Mouse (Mus musculus): ENCODE data around the gene Bahcc1. TPM values are rescaled to one million over a fixed set of nuclear protein-coding genes. Genes with fewer than 3 reads are reported as not detected.
A peak's percentile ranks its signal among the peaks of the same experiment; 100 is the strongest.

Bahcc1 gene
- polyA plus RNA-seq, 1 experiment from 2014 or later: 10.4 TPM

DNA sequence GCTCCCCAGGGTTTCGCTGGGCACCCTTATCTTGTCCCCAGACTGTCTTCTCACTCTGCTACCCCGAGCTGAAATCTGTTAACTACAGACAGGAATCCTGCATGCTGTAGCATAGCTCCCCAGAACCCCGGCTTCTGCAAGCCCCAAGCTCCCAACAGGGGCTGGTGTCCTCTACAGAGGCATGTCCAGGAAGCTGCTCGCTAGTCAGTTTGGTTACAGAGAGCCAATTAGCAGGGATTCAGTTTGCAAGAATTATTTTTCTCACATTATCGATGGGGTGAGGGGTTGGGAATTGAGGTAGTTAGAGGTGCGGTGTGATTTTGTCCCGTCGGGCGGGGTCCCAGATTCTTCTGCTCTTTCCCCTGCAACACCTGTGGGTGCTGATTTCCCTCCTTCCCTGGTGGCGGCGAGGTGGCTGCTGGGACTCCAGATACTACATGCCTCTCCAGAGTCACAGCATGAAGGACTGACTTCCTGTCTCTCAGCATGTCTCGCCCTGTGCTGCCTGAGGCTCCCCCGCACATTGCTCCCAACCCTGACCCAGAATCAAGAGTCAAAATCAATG lies 84.0 kb downstream of the Bahcc1 start:
- peaks cover 33% of the 10 kb centered on the region for H3K4me1 ChIP-seq
- ATAC-seq (ENCODE audit: low FRiP score): peak; percentile 39

DNA sequence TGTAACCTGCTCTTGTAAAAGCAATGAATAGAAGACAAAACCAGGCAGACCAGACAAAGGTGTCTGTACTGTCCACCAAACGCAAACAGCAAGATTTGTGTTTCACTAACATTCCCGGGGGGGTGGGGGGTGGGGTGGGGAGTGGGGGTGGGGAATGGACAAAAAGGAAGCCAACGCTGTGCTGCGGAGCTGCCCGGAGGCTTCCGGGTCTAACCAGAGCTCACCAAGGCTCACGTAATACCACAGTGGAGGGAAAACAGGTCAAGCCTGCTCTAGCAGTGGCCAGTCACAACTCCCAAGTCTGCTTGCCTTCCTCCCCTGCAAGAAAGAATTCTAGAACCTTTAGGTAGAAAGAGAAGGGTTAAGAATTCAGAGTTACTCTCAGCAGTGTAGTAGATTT lies 84.7 kb downstream of the Bahcc1 start:
- H3K9ac ChIP-seq (replicated peaks): peak overlapping the region; percentile 78; the same call in 1 of the 2 replicates
- no peak overlapping the region for H3K4me3 ChIP-seq (replicated peaks)

More for the DNA sequence above, 84.0 kb downstream of the Bahcc1 start:
- Histone ChIP-seq H3K9me3 (replicated peaks) (no peaks in the 10 kb centered on the region), H3K36me3 (no peaks in the 10 kb centered on the region), H3K4me3 (replicated peaks) (peak overlapping the region; percentile 50), H3K9ac (replicated peaks) (peak overlapping the region; percentile 78), H3K4me2 (peak overlapping the region; percentile 93), H3K27ac (replicated peaks) (peak overlapping the region; percentile 98), H3K27me3 (replicated peaks) (no peaks in the 10 kb centered on the region)
- 14% methylated on average over 13 of the region's 13 CpGs for WGBS

DNA sequence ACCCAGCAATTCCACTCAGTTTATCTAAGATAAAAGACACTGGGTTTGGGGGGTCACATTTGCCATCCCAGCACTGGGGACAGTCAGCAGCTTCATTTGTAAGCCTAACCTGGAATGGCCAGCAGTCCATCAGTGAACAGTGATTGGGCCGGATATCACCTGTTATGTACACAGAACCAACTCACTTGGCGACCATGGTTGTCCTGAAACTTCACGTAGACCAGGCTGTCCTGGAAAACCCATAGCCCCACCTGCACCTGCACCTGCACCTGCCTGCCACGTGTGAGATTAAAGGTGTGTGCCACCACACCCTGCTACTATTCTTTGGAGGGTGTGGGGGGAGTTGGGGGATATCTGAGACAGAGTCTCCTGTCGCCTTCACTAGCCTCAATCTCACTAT lies 86.6 kb downstream of the Bahcc1 start:
- no peak overlapping the region for H3K4me2 ChIP-seq
- H3K4me1 ChIP-seq: peaks cover 28% of the 10 kb centered on the region
- H3K9ac ChIP-seq (replicated peaks): no peak overlapping the region
- no peaks in the 10 kb centered on the region for H3K36me3 ChIP-seq
- 88% methylated on average over 5 of the region's 5 CpGs for WGBS
- no peak for ATAC-seq (ENCODE audit: low FRiP score)
- no peaks in the 10 kb centered on the region for H3K9me3 ChIP-seq (replicated peaks)
- H3K4me3 ChIP-seq (replicated peaks): no peak overlapping the region
- H3K27me3 ChIP-seq (replicated peaks): no peaks in the 10 kb centered on the region
- H3K27ac ChIP-seq (replicated peaks): no peak overlapping the region

More for the DNA sequence above, 84.7 kb downstream of the Bahcc1 start:
- H3K27ac ChIP-seq (replicated peaks): peak overlapping the region; percentile 98
- 12% methylated on average over 7 of the region's 7 CpGs for WGBS
- no peaks in the 10 kb centered on the region for H3K36me3 ChIP-seq
- peak overlapping the region; percentile 93 for H3K4me2 ChIP-seq
- no peak for ATAC-seq (ENCODE audit: low FRiP score)
- no peaks in the 10 kb centered on the region for H3K27me3 ChIP-seq (replicated peaks)
- peaks cover 29% of the 10 kb centered on the region for H3K4me1 ChIP-seq
- no peaks in the 10 kb centered on the region for H3K9me3 ChIP-seq (replicated peaks)

DNA sequence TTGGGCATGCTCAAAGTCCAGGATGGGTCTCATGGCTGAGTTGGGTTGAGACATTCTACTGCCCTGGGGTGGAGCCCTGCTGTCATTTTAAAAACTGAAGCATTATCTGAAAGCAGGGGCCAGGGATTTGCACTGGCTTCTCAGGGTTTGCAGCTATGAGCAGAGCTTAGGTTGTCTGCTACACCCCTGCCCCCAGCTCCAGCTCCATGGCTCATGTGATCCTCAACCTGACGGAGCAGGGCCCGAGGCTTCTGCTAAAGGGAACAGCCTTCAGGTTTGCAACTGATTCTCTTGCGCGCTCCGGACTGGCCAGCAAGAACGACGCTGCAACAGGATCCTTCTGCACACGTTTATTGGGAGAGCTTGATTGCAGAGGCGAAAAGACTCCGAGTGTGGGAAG lies 87.4 kb downstream of the Bahcc1 start:
- H3K9ac ChIP-seq (replicated peaks): no peak overlapping the region

DNA sequence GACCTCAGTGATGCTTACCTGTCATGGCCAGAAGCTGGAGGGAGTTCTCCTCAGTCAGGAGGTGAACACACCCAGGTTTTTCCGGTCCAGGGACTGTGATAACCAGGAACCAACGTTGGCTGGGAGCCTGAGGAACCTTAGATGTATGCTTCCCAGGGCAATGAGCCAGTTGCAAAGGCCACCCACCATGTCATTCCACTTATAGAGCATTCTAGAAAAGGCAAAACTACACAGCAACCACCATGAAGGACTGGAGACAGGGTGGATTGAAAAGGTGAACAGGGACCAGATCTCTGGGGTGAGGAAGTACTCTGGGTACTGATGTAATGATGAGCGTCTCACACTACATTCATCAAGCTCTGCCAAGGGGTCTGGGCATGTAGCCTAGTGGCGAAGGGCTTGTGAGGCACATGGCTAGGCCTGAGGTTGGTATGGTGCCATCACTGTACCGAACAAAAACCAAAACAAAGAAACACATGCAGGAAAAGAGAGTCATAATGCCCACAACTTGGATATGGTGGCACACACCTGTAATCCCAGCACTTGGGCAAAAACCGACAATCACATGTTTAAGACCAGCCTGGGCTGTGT lies 102.8 kb downstream of the Bahcc1 start:
- no peak overlapping the region for H3K9ac ChIP-seq (replicated peaks)
- H3K4me2 ChIP-seq: no peak overlapping the region
- no peak overlapping the region for H3K27ac ChIP-seq (replicated peaks)
- ATAC-seq (ENCODE audit: low FRiP score): no peak
- H3K27me3 ChIP-seq (replicated peaks): no peaks in the 10 kb centered on the region
- 83% methylated on average over 6 of the region's 6 CpGs for WGBS
- H3K9me3 ChIP-seq (replicated peaks): 0 out of 2 replicates have a peak, but pooled peaks cover 3% of the 10 kb centered on the region
- H3K36me3 ChIP-seq: no peaks in the 10 kb centered on the region
- H3K4me3 ChIP-seq (replicated peaks): no peak overlapping the region
- no peaks in the 10 kb centered on the region for H3K4me1 ChIP-seq

More for the DNA sequence above, 87.4 kb downstream of the Bahcc1 start:
- peaks cover 19% of the 10 kb centered on the region for H3K4me1 ChIP-seq
- ATAC-seq (ENCODE audit: low FRiP score): no peak
- H3K4me3 ChIP-seq (replicated peaks): no peak overlapping the region
- 97% methylated on average over 10 of the region's 10 CpGs for WGBS
- H3K27ac ChIP-seq (replicated peaks): no peak overlapping the region
- H3K4me2 ChIP-seq: no peak overlapping the region
- H3K27me3 ChIP-seq (replicated peaks): no peaks in the 10 kb centered on the region
- H3K9me3 ChIP-seq (replicated peaks): no peaks in the 10 kb centered on the region
- H3K36me3 ChIP-seq: no peaks in the 10 kb centered on the region

DNA sequence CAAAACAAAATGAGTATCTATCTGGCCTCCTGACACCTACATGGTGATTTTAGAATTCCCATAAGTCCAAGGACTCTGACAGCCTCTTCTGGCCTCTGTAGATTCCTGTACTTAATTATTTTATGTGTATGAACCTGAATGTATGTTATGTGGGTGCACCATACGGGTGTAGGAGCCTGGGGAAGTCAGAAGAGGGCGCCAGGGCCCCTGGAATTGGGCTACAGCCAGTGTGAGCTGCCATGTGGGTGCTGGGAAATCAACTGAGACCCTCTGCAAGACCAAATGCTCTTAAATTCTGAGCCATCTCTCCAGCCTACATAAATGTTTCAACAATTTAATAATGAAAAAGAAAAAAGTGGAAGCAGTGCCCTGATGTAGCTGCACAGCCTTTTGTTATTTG lies 104.7 kb downstream of the Bahcc1 start:
- no peaks in the 10 kb centered on the region for H3K36me3 ChIP-seq
- 42% methylated on average over 2 of the region's 2 CpGs for WGBS
- H3K27ac ChIP-seq (replicated peaks): no peak overlapping the region
- no peak overlapping the region for H3K9ac ChIP-seq (replicated peaks)
- no peak for ATAC-seq (ENCODE audit: low FRiP score)
- no peak overlapping the region for H3K4me3 ChIP-seq (replicated peaks)
- H3K4me1 ChIP-seq: no peaks in the 10 kb centered on the region
- H3K27me3 ChIP-seq (replicated peaks): no peaks in the 10 kb centered on the region
- H3K4me2 ChIP-seq: no peak overlapping the region
- H3K9me3 ChIP-seq (replicated peaks): 0 out of 2 replicates have a peak, but pooled peaks cover 3% of the 10 kb centered on the region

DNA sequence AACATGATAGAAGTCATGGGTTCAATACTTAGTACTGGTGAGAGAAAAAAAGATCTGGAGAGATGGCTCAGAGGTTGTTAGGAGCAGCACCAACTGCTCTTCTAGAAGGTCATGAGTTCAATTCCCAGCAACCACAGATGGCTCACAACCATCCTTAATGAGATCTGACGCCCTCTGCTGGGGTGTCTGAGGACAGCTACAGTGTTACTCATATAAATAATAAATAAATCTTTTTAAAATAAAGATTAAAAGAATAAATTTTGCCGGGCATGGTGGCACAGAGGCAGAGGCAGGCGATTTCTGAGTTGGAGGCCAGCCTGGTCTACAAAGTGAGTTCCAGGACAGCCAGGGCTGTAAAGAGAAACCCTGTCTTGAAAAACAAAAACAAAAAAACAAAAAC lies 106.0 kb downstream of the Bahcc1 start:
- Histone ChIP-seq H3K4me3 (replicated peaks) (no peak overlapping the region), H3K9ac (replicated peaks) (no peak overlapping the region), H3K27me3 (replicated peaks) (no peaks in the 10 kb centered on the region), H3K9me3 (replicated peaks) (0 out of 2 replicates have a peak, but pooled peaks cover 3% of the 10 kb centered on the region), H3K4me2 (no peak overlapping the region), H3K36me3 (no peaks in the 10 kb centered on the region), H3K4me1 (peaks cover 3% of the 10 kb centered on the region; the same call in 1 of the 2 replicates), H3K27ac (replicated peaks) (no peak overlapping the region)
- ATAC-seq (ENCODE audit: low FRiP score): no peak
- 75% methylated on average over 3 of the region's 3 CpGs for WGBS

DNA sequence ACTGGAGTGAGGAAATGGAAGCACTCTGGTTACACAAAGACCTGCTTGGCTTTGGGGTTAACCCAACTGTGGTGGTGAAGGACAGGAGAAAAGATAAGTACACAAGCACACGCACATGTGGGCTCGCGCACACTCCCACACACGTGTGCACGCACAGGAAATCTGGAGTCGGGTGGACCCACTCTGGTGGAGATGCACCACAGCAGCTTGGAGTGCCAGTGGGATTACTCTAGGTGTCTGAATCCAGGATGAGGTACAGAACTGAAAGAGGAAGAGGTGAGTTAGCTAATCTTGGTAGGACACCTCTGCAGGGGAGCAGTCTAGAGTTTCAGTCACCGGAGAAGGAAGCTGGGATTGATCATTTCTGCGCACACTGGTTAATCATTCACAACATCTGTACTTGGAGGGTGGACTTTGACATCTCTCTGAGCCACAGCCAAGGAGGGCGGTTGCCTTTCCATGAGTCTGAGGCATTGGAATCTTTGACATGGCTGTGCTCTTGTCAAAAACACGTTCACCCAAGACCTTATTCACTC lies 107.3 kb downstream of the Bahcc1 start:
- WGBS: 91% methylated on average over 10 of the region's 10 CpGs
- ATAC-seq (ENCODE audit: low FRiP score): no peak
- Histone ChIP-seq H3K4me3 (replicated peaks) (no peak overlapping the region), H3K4me1 (peaks cover 16% of the 10 kb centered on the region), H3K36me3 (peaks cover 2% of the 10 kb centered on the region), H3K9me3 (replicated peaks) (no peaks in the 10 kb centered on the region), H3K9ac (replicated peaks) (no peak overlapping the region), H3K27me3 (replicated peaks) (no peaks in the 10 kb centered on the region), H3K4me2 (no peak overlapping the region), H3K27ac (replicated peaks) (no peak overlapping the region)

DNA sequence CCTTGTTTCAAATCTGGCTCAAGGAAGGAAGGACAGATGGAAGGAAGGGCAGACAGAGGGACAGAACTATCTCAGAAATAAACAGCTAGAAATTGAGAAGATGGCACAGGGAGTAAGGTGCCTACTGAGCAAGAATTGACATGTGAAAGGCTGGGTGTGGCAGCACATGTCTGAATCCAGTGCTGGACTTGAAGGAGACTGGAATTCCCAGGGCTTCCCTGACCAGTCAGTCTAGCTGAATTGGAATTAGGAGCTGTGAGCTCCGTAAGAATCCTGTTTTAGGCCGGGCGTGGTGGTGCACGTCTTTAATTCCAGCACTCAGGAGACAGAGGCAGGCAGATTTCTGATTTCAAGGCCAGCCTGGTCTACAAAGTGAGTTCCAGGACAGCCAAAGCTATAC lies 108.9 kb downstream of the Bahcc1 start:
- Histone ChIP-seq H3K9me3 (replicated peaks) (no peaks in the 10 kb centered on the region), H3K4me2 (no peak overlapping the region), H3K9ac (replicated peaks) (no peak overlapping the region), H3K4me3 (replicated peaks) (no peak overlapping the region), H3K36me3 (peaks cover 6% of the 10 kb centered on the region), H3K27ac (replicated peaks) (no peak overlapping the region), H3K27me3 (replicated peaks) (no peaks in the 10 kb centered on the region), H3K4me1 (peaks cover 21% of the 10 kb centered on the region)
- ATAC-seq (ENCODE audit: low FRiP score): no peak
- 97% methylated on average over 4 of the region's 4 CpGs for WGBS

Small RNA genes within 50 kb of the gene (microRNA-seq; reads per million reads assigned to microRNA genes)
- gene Gm47297: not detected

Other genes with a start within 250 kb of the Bahcc1 start
- 38.2 and 46.2 TPM in 2 replicates for gene Aatk, start 185.8 kb upstream of the Bahcc1 start, polyA plus RNA-seq (2015; fragmentation: Nextera tagmentation; extraction: Ambion mirVana)
- 26.0 and 27.2 TPM in 2 replicates for gene Cep131, start 146.1 kb upstream of the Bahcc1 start, polyA plus RNA-seq (2015; fragmentation: Nextera tagmentation; extraction: Ambion mirVana)
- 22.3 and 23.9 TPM in 2 replicates for gene Tepsin, start 134.2 kb upstream of the Bahcc1 start, polyA plus RNA-seq (2015; fragmentation: Nextera tagmentation; extraction: Ambion mirVana)
- 49.4 and 64.3 TPM in 2 replicates for gene Ndufaf8, start 134.0 kb upstream of the Bahcc1 start, polyA plus RNA-seq (2015; fragmentation: Nextera tagmentation; extraction: Ambion mirVana)
- gene Slc38a10, start 81.6 kb upstream of the Bahcc1 start, polyA plus RNA-seq (2015; fragmentation: Nextera tagmentation; extraction: Ambion mirVana): 107 and 112 TPM in 2 replicates
- 3,602 and 3,776 TPM in 2 replicates for gene Actg1, start 115.6 kb downstream of the Bahcc1 start, polyA plus RNA-seq (2015; fragmentation: Nextera tagmentation; extraction: Ambion mirVana)
- gene Fscn2, start 128.6 kb downstream of the Bahcc1 start, polyA plus RNA-seq (2015; fragmentation: Nextera tagmentation; extraction: Ambion mirVana): 0.64 and 1.4 TPM in 2 replicates
- gene Faap100, start 145.8 kb downstream of the Bahcc1 start, polyA plus RNA-seq (2015; fragmentation: Nextera tagmentation; extraction: Ambion mirVana): 71.6 and 81.5 TPM in 2 replicates
- 30.2 and 32.6 TPM in 2 replicates for gene Nploc4, start 204.8 kb downstream of the Bahcc1 start, polyA plus RNA-seq (2015; fragmentation: Nextera tagmentation; extraction: Ambion mirVana)
- not detected in 2 replicates for gene Tspan10, start 209.7 kb downstream of the Bahcc1 start, polyA plus RNA-seq (2015; fragmentation: Nextera tagmentation; extraction: Ambion mirVana)
- 0.09 and 0.28 TPM in 2 replicates for gene Pde6g, start 220.6 kb downstream of the Bahcc1 start, polyA plus RNA-seq (2015; fragmentation: Nextera tagmentation; extraction: Ambion mirVana)
- gene Oxld1, start 225.1 kb downstream of the Bahcc1 start, polyA plus RNA-seq (2015; fragmentation: Nextera tagmentation; extraction: Ambion mirVana): 12.1 and 12.8 TPM in 2 replicates
- 24.5 and 26.6 TPM in 2 replicates for gene Ccdc137, start 225.2 kb downstream of the Bahcc1 start, polyA plus RNA-seq (2015; fragmentation: Nextera tagmentation; extraction: Ambion mirVana)
- gene Arl16, start 234.7 kb downstream of the Bahcc1 start, polyA plus RNA-seq (2015; fragmentation: Nextera tagmentation; extraction: Ambion mirVana): 68.1 and 76.7 TPM in 2 replicates

Data from neural tube, embryonic 15.5 days (tissue).